Mouse (Mus musculus): ENCODE results near the gene Otud7a. TPM values are rescaled to one million over a fixed set of nuclear protein-coding genes. Genes with fewer than 3 reads are reported as not detected.

Gene Otud7a
- polyA plus RNA-seq, 1 experiment from 2014 or later, result 1.3 TPM

- DNase-seq (ENCODE audit: low spot score) (no peak), ATAC-seq (ENCODE audit: low FRiP score) (no peak)
- Histone ChIP-seq H3K4me1 (replicated peaks; ENCODE audit: control insufficient read depth, insufficient read depth, low read length) (no peaks in the 10 kb centered on the region), H3K4me2 (replicated peaks; ENCODE audit: low read depth, low read length) (no peak overlapping the region), H3K9ac (ENCODE audit: low read depth, low read length) (no peak overlapping the region), H3K36me3 (ENCODE audit: control insufficient read depth, insufficient read depth, low read length) (no peaks in the 10 kb centered on the region), H3K4me3 (ENCODE audit: low read depth, low read length) (no peak overlapping the region), H3K27me3 (ENCODE audit: control insufficient read depth, insufficient read depth, low read length) (no peaks in the 10 kb centered on the region), H3K9me3 (ENCODE audit: control insufficient read depth, low read length) (no peaks in the 10 kb centered on the region), H3K27ac (ENCODE audit: low read depth, low read length) (no peak overlapping the region)
- WGBS, result 95% methylated on average over 2 of the region's 2 CpGs
These were observed 38.5 kb downstream of the Otud7a start for GRCm38 (mm10) chr7:63483091-63483490.

- no peak for DNase-seq (ENCODE audit: low spot score)
- Histone ChIP-seq H3K27me3 (ENCODE audit: control insufficient read depth, insufficient read depth, low read length) (no peaks in the 10 kb centered on the region), H3K4me3 (ENCODE audit: low read depth, low read length) (no peak overlapping the region), H3K4me2 (replicated peaks; ENCODE audit: low read depth, low read length) (no peak overlapping the region), H3K27ac (ENCODE audit: low read depth, low read length) (no peak overlapping the region), H3K36me3 (ENCODE audit: control insufficient read depth, insufficient read depth, low read length) (no peaks in the 10 kb centered on the region), H3K9ac (ENCODE audit: low read depth, low read length) (no peak overlapping the region), H3K4me1 (replicated peaks; ENCODE audit: control insufficient read depth, insufficient read depth, low read length) (no peaks in the 10 kb centered on the region), H3K9me3 (ENCODE audit: control insufficient read depth, low read length) (no peaks in the 10 kb centered on the region)
- no peak for ATAC-seq (ENCODE audit: low FRiP score)
- 75% methylated on average over 9 of the region's 9 CpGs for WGBS
These were observed 52.5 kb downstream of the Otud7a start for GRCm38 (mm10) chr7:63497051-63497547.

GRCm38 (mm10) chr7:63504202-63504601, 59.7 kb downstream of the Otud7a start:
- no peak overlapping the region for H3K4me3 ChIP-seq (ENCODE audit: low read depth, low read length)
- H3K9me3 ChIP-seq (ENCODE audit: control insufficient read depth, low read length), result no peaks in the 10 kb centered on the region
- DNase-seq (ENCODE audit: low spot score) (peak; percentile 22), ATAC-seq (ENCODE audit: low FRiP score) (peak; percentile 84)
- WGBS, result 30% methylated on average over 2 of the region's 2 CpGs
- no peaks in the 10 kb centered on the region for H3K36me3 ChIP-seq (ENCODE audit: control insufficient read depth, insufficient read depth, low read length)
- no peak overlapping the region for H3K4me2 ChIP-seq (replicated peaks; ENCODE audit: low read depth, low read length)
- H3K27me3 ChIP-seq (ENCODE audit: control insufficient read depth, insufficient read depth, low read length), result no peaks in the 10 kb centered on the region
- H3K4me1 ChIP-seq (replicated peaks; ENCODE audit: control insufficient read depth, insufficient read depth, low read length), result no peaks in the 10 kb centered on the region
- no peak overlapping the region for H3K9ac ChIP-seq (ENCODE audit: low read depth, low read length)
- H3K27ac ChIP-seq (ENCODE audit: low read depth, low read length), result no peak overlapping the region

- H3K9me3 ChIP-seq (ENCODE audit: control insufficient read depth, low read length), result no peaks in the 10 kb centered on the region
- H3K27ac ChIP-seq (ENCODE audit: low read depth, low read length), result no peak overlapping the region
- DNase-seq (ENCODE audit: low spot score), result no peak
- no peaks in the 10 kb centered on the region for H3K4me1 ChIP-seq (replicated peaks; ENCODE audit: control insufficient read depth, insufficient read depth, low read length)
- 80% methylated on average over 2 of the region's 2 CpGs for WGBS
- no peak overlapping the region for H3K4me3 ChIP-seq (ENCODE audit: low read depth, low read length)
- H3K36me3 ChIP-seq (ENCODE audit: control insufficient read depth, insufficient read depth, low read length), result no peaks in the 10 kb centered on the region
- H3K27me3 ChIP-seq (ENCODE audit: control insufficient read depth, insufficient read depth, low read length), result no peaks in the 10 kb centered on the region
- ATAC-seq (ENCODE audit: low FRiP score), result no peak
- no peak overlapping the region for H3K4me2 ChIP-seq (replicated peaks; ENCODE audit: low read depth, low read length)
- no peak overlapping the region for H3K9ac ChIP-seq (ENCODE audit: low read depth, low read length)
These were observed 63.5 kb downstream of the Otud7a start for GRCm38 (mm10) chr7:63508079-63508478.

GRCm38 (mm10) chr7:63509825-63510224, 65.3 kb downstream of the Otud7a start:
- no peak overlapping the region for H3K27ac ChIP-seq (ENCODE audit: low read depth, low read length)
- no peak overlapping the region for H3K4me3 ChIP-seq (ENCODE audit: low read depth, low read length)
- 69% methylated on average over 1 of the region's 1 CpGs for WGBS
- H3K36me3 ChIP-seq (ENCODE audit: control insufficient read depth, insufficient read depth, low read length), result no peaks in the 10 kb centered on the region
- H3K9me3 ChIP-seq (ENCODE audit: control insufficient read depth, low read length), result no peaks in the 10 kb centered on the region
- no peak overlapping the region for H3K9ac ChIP-seq (ENCODE audit: low read depth, low read length)
- no peaks in the 10 kb centered on the region for H3K4me1 ChIP-seq (replicated peaks; ENCODE audit: control insufficient read depth, insufficient read depth, low read length)
- DNase-seq (ENCODE audit: low spot score), result peak; percentile 4
- no peaks in the 10 kb centered on the region for H3K27me3 ChIP-seq (ENCODE audit: control insufficient read depth, insufficient read depth, low read length)
- no peak overlapping the region for H3K4me2 ChIP-seq (replicated peaks; ENCODE audit: low read depth, low read length)
- no peak for ATAC-seq (ENCODE audit: low FRiP score)

- Histone ChIP-seq H3K27ac (ENCODE audit: low read depth, low read length) (no peak overlapping the region), H3K36me3 (ENCODE audit: control insufficient read depth, insufficient read depth, low read length) (no peaks in the 10 kb centered on the region), H3K4me1 (replicated peaks; ENCODE audit: control insufficient read depth, insufficient read depth, low read length) (no peaks in the 10 kb centered on the region), H3K9ac (ENCODE audit: low read depth, low read length) (no peak overlapping the region), H3K4me2 (replicated peaks; ENCODE audit: low read depth, low read length) (no peak overlapping the region), H3K27me3 (ENCODE audit: control insufficient read depth, insufficient read depth, low read length) (no peaks in the 10 kb centered on the region), H3K9me3 (ENCODE audit: control insufficient read depth, low read length) (no peaks in the 10 kb centered on the region), H3K4me3 (ENCODE audit: low read depth, low read length) (no peak overlapping the region)
- ATAC-seq (ENCODE audit: low FRiP score) (no peak), DNase-seq (ENCODE audit: low spot score) (no peak)
These were observed 66.9 kb downstream of the Otud7a start for GRCm38 (mm10) chr7:63511458-63511857.

- 81% methylated on average over 2 of the region's 2 CpGs for WGBS
- no peak overlapping the region for H3K9ac ChIP-seq (ENCODE audit: low read depth, low read length)
- no peak for ATAC-seq (ENCODE audit: low FRiP score)
- H3K27ac ChIP-seq (ENCODE audit: low read depth, low read length), result no peak overlapping the region
- DNase-seq (ENCODE audit: low spot score), result no peak
- no peaks in the 10 kb centered on the region for H3K27me3 ChIP-seq (ENCODE audit: control insufficient read depth, insufficient read depth, low read length)
- no peak overlapping the region for H3K4me3 ChIP-seq (ENCODE audit: low read depth, low read length)
- no peaks in the 10 kb centered on the region for H3K9me3 ChIP-seq (ENCODE audit: control insufficient read depth, low read length)
- no peaks in the 10 kb centered on the region for H3K36me3 ChIP-seq (ENCODE audit: control insufficient read depth, insufficient read depth, low read length)
- H3K4me2 ChIP-seq (replicated peaks; ENCODE audit: low read depth, low read length), result no peak overlapping the region
- no peaks in the 10 kb centered on the region for H3K4me1 ChIP-seq (replicated peaks; ENCODE audit: control insufficient read depth, insufficient read depth, low read length)
These were observed 68.0 kb downstream of the Otud7a start for GRCm38 (mm10) chr7:63512561-63512960.

GRCm38 (mm10) chr7:63516141-63516895, 71.8 kb downstream of the Otud7a start:
- H3K27me3 ChIP-seq (ENCODE audit: control insufficient read depth, insufficient read depth, low read length), result no peaks in the 10 kb centered on the region
- H3K4me1 ChIP-seq (replicated peaks; ENCODE audit: control insufficient read depth, insufficient read depth, low read length), result no peaks in the 10 kb centered on the region
- H3K9me3 ChIP-seq (ENCODE audit: control insufficient read depth, low read length), result no peaks in the 10 kb centered on the region
- no peak overlapping the region for H3K4me2 ChIP-seq (replicated peaks; ENCODE audit: low read depth, low read length)
- no peak overlapping the region for H3K9ac ChIP-seq (ENCODE audit: low read depth, low read length)
- ATAC-seq (ENCODE audit: low FRiP score), result no peak
- H3K36me3 ChIP-seq (ENCODE audit: control insufficient read depth, insufficient read depth, low read length), result no peaks in the 10 kb centered on the region
- DNase-seq (ENCODE audit: low spot score), result no peak
- no peak overlapping the region for H3K27ac ChIP-seq (ENCODE audit: low read depth, low read length)
- no peak overlapping the region for H3K4me3 ChIP-seq (ENCODE audit: low read depth, low read length)
- 87% methylated on average over 5 of the region's 5 CpGs for WGBS

GRCm38 (mm10) chr7:63520299-63520698, 75.7 kb downstream of the Otud7a start:
- H3K4me1 ChIP-seq (replicated peaks; ENCODE audit: control insufficient read depth, insufficient read depth, low read length), result no peaks in the 10 kb centered on the region
- no peak overlapping the region for H3K4me3 ChIP-seq (ENCODE audit: low read depth, low read length)
- 81% methylated on average over 1 of the region's 1 CpGs for WGBS
- no peaks in the 10 kb centered on the region for H3K27me3 ChIP-seq (ENCODE audit: control insufficient read depth, insufficient read depth, low read length)
- no peak overlapping the region for H3K4me2 ChIP-seq (replicated peaks; ENCODE audit: low read depth, low read length)
- ATAC-seq (ENCODE audit: low FRiP score) (no peak), DNase-seq (ENCODE audit: low spot score) (no peak)
- H3K9me3 ChIP-seq (ENCODE audit: control insufficient read depth, low read length), result no peaks in the 10 kb centered on the region
- H3K27ac ChIP-seq (ENCODE audit: low read depth, low read length), result no peak overlapping the region
- no peaks in the 10 kb centered on the region for H3K36me3 ChIP-seq (ENCODE audit: control insufficient read depth, insufficient read depth, low read length)
- H3K9ac ChIP-seq (ENCODE audit: low read depth, low read length), result no peak overlapping the region

Measured in hindbrain, embryonic 11.5 days (tissue).